Mouse (Mus musculus) mouse trophoblast stem cell (cell line): ENCODE data around the gene Tmem221.

Experiments used
- in situ Hi-C, 2 experiments: fragments of 300-500 bp; cut with MseI, MboI; formaldehyde crosslinking; loops; 2 replicates in 1 of 2; 3 replicates in 1 of 2; pipeline ENCODE4 v1.15.1; 2025

Gene Tmem221

GRCm38 (mm10) chr8:71579009-71579408, 20.3 kb upstream of the Tmem221 start:
- in situ Hi-C loops, result no loop called here

GRCm38 (mm10) chr8:71577856-71578387, 19.3 kb upstream of the Tmem221 start:
- in situ Hi-C loops, result no loop called here

GRCm38 (mm10) chr8:71575020-71575419, 16.3 kb upstream of the Tmem221 start:
- in situ Hi-C loops, result no loop called here

- in situ Hi-C loops, result no loop called here
Observed at GRCm38 (mm10) chr8:71574426-71574825, 15.8 kb upstream of the Tmem221 start.

- in situ Hi-C loops, result no loop called here
Observed at GRCm38 (mm10) chr8:71572847-71573633, 14.4 kb upstream of the Tmem221 start.

GRCm38 (mm10) chr8:71572077-71572476, 13.4 kb upstream of the Tmem221 start:
- in situ Hi-C loops, result no loop called here

- in situ Hi-C loops, result no loop called here
Observed at GRCm38 (mm10) chr8:71570291-71570954, 11.8 kb upstream of the Tmem221 start.

GRCm38 (mm10) chr8:71569366-71570290, 11.0 kb upstream of the Tmem221 start:
- in situ Hi-C loops, result loop anchor here (10.0 kb wide), 2 partner anchors 85 to 95 kb away; no protein-coding TSS in a partner anchor

- in situ Hi-C loops, result loop anchor here (10.0 kb wide), 2 partner anchors 86 to 96 kb away; no protein-coding TSS in a partner anchor
Observed at GRCm38 (mm10) chr8:71568941-71569340, 10.3 kb upstream of the Tmem221 start.

GRCm38 (mm10) chr8:71568387-71568937, 9.8 kb upstream of the Tmem221 start, which contains the start of gene Slc27a1:
Gene Slc27a1 (plus strand): TSS chr8:71568882.
- in situ Hi-C loops, result loop anchor here (10.0 kb wide), 2 partner anchors 86 to 96 kb away; no protein-coding TSS in a partner anchor

- in situ Hi-C loops, result loop anchor here (10.0 kb wide), 2 partner anchors 87 to 97 kb away; no protein-coding TSS in a partner anchor
Observed at GRCm38 (mm10) chr8:71567587-71567986, 8.9 kb upstream of the Tmem221 start.

- in situ Hi-C loops, result loop anchor here (10.0 kb wide), 2 partner anchors 88 to 98 kb away; no protein-coding TSS in a partner anchor
Observed at GRCm38 (mm10) chr8:71566501-71566900, 7.8 kb upstream of the Tmem221 start, which contains the start of gene Nxnl1. Gene Nxnl1 (minus strand): TSS chr8:71566601.

- in situ Hi-C loops, result loop anchor here (5.0 to 10.0 kb wide), 3 partner anchors 33 to 101 kb away; partner anchors contain the start of gene Fam129c (in 1 of the 2)
Observed at GRCm38 (mm10) chr8:71563992-71564391, 5.3 kb upstream of the Tmem221 start.

- in situ Hi-C loops, result loop anchor here (5.0 to 10.0 kb wide), 3 partner anchors 35 to 102 kb away; partner anchors contain the start of gene Fam129c (in 1 of the 2)
Observed at GRCm38 (mm10) chr8:71562751-71563150, 4.1 kb upstream of the Tmem221 start.

- in situ Hi-C loops, result loop anchor here (5.0 to 10.0 kb wide), 3 partner anchors 36 to 103 kb away; partner anchors contain the start of gene Fam129c (in 1 of the 2)
Observed at GRCm38 (mm10) chr8:71561401-71561800, 2.7 kb upstream of the Tmem221 start.

GRCm38 (mm10) chr8:71560765-71561164, 2.1 kb upstream of the Tmem221 start:
- in situ Hi-C loops, result loop anchor here (5.0 to 10.0 kb wide), 3 partner anchors 37 to 104 kb away; partner anchors contain the start of gene Fam129c (in 1 of the 2)

GRCm38 (mm10) chr8:71560071-71560470, 1.4 kb upstream of the Tmem221 start:
- in situ Hi-C loops, result loop anchor here (5.0 to 10.0 kb wide), 3 partner anchors 37 to 105 kb away; partner anchors contain the start of gene Fam129c (in 1 of the 2)

- in situ Hi-C loops, result no loop called here
Observed at GRCm38 (mm10) chr8:71558958-71559690, 453 bp upstream of the Tmem221 start.

- in situ Hi-C loops, result no loop called here
Observed at GRCm38 (mm10) chr8:71554644-71555043, 4.0 kb downstream of the Tmem221 start.
